Mouse (Mus musculus): Measurements from ENCODE around the gene Foxl1.
"Not testable (repeated sequence)": the region's sequence is repeated elsewhere in the genome, so short reads cannot be mapped to it uniquely, and the experiment has no call there.

Foxl1 gene

GRCm38 (mm10) chr8:121126694-121127093, 1.0 kb upstream of the Foxl1 start:
- DNase-seq: no peak

- no peak for DNase-seq
These were observed 444 bp upstream of the Foxl1 start for GRCm38 (mm10) chr8:121127291-121127701.

- DNase-seq: no peak
These were observed 958 bp downstream of the Foxl1 start for GRCm38 (mm10) chr8:121128531-121129264.

GRCm38 (mm10) chr8:121129265-121129940, 1.7 kb downstream of the Foxl1 start:
- no peak for DNase-seq

GRCm38 (mm10) chr8:121130522-121130921, 2.8 kb downstream of the Foxl1 start:
- DNase-seq: no peak

- no peak for DNase-seq
These were observed 5.3 kb downstream of the Foxl1 start for GRCm38 (mm10) chr8:121132961-121133513.

GRCm38 (mm10) chr8:121134102-121134501, 6.4 kb downstream of the Foxl1 start:
- no peak for DNase-seq

GRCm38 (mm10) chr8:121134512-121134911, 6.8 kb downstream of the Foxl1 start:
- DNase-seq: no peak

- DNase-seq: no peak
These were observed 9.1 kb downstream of the Foxl1 start for GRCm38 (mm10) chr8:121136856-121137255.

GRCm38 (mm10) chr8:121145457-121146134, 17.9 kb downstream of the Foxl1 start:
- DNase-seq: not testable (repeated sequence)

- no peak for DNase-seq
These were observed 20.9 kb downstream of the Foxl1 start for GRCm38 (mm10) chr8:121148573-121149083.

GRCm38 (mm10) chr8:121152394-121152793, 24.7 kb downstream of the Foxl1 start:
- no peak for DNase-seq

GRCm38 (mm10) chr8:121156990-121157491, 29.3 kb downstream of the Foxl1 start:
- DNase-seq: no peak

- no peak for DNase-seq
These were observed 31.1 kb downstream of the Foxl1 start for GRCm38 (mm10) chr8:121158812-121159211.

- no peak for DNase-seq
These were observed 33.7 kb downstream of the Foxl1 start for GRCm38 (mm10) chr8:121161437-121161836.

GRCm38 (mm10) chr8:121162413-121162812, 34.7 kb downstream of the Foxl1 start:
- no peak for DNase-seq

- no peak for DNase-seq
These were observed 35.4 kb downstream of the Foxl1 start for GRCm38 (mm10) chr8:121162906-121163695.

GRCm38 (mm10) chr8:121164017-121164469, 36.3 kb downstream of the Foxl1 start:
- no peak for DNase-seq

GRCm38 (mm10) chr8:121168033-121168432, 40.3 kb downstream of the Foxl1 start:
- no peak for DNase-seq

- no peak for DNase-seq
These were observed 42.4 kb downstream of the Foxl1 start for GRCm38 (mm10) chr8:121170116-121170515.

- DNase-seq: no peak
These were observed 43.1 kb downstream of the Foxl1 start for GRCm38 (mm10) chr8:121170626-121171552.

Data from thymus, postnatal 25 days (tissue).